Mouse (Mus musculus) stomach, embryonic 15.5 days (tissue): ENCODE results near the gene Ier2. TPM values are rescaled to one million over a fixed set of nuclear protein-coding genes. Genes with fewer than 3 reads are reported as not detected.

Experiments
- ATAC-seq: fragments of 200-750 bp; cut with Nextera tagmentation; 2 replicates; pipeline ENCODE4 v1.8.0; 2017; ENCODE audit warnings: low read depth, moderate number of reproducible peaks, moderate TSS enrichment; ENCODE audit not compliant: insufficient read depth, low FRiP score
- H3K27ac ChIP-seq: fragments of 300-500 bp; sonication (generic); 2 replicates; pipeline ENCODE4 v1.5.1; 2015; ENCODE audit warnings: mild to moderate bottlenecking, inconsistent platforms
- H3K27me3 ChIP-seq: fragments of 300-500 bp; sonication (generic); replicated peaks from 2 replicates; pipeline ENCODE4 v1.6.1; 2015; ENCODE audit warnings: inconsistent platforms
- H3K36me3 ChIP-seq: fragments of 300-500 bp; sonication (generic); 2 replicates; pipeline ENCODE4 v1.6.1; 2015; ENCODE audit warnings: inconsistent platforms
- H3K4me1 ChIP-seq: fragments of 300-500 bp; sonication (generic); 2 replicates; pipeline ENCODE4 v1.6.1; 2015; ENCODE audit warnings: inconsistent platforms
- H3K4me2 ChIP-seq: fragments of 300-500 bp; sonication (generic); 2 replicates; pipeline ENCODE4 v1.6.1; 2015; ENCODE audit warnings: mild to moderate bottlenecking, inconsistent platforms
- H3K4me3 ChIP-seq: fragments of 300-500 bp; sonication (generic); replicated peaks from 2 replicates; pipeline ENCODE4 v1.5.1; 2015; ENCODE audit warnings: inconsistent platforms
- H3K9ac ChIP-seq: fragments of 300-500 bp; sonication (generic); 2 replicates; pipeline ENCODE4 v1.6.1; 2015; ENCODE audit warnings: inconsistent platforms
- H3K9me3 ChIP-seq: fragments of 300-500 bp; sonication (generic); 2 replicates; pipeline ENCODE4 v1.6.1; 2016; ENCODE audit warnings: inconsistent platforms
- WGBS: fragments of 180-500 bp; shearing (Covaris S2); methylation state at CpG from one replicate; pipeline ENCODE4 v1.1.7; 2015; 5-methylcytosine and 5-hydroxymethylcytosine counted together
- polyA plus RNA-seq: library from polyadenylated mRNA; unstranded; fragments of >200 nt; fragmentation: Nextera tagmentation; extraction: Ambion mirVana; gene quantifications from 2 replicates; pipeline ENCODE4 v1.2.1, GENCODE M21; 2015

The Ier2 gene
- polyA plus RNA-seq, 1 experiment from 2014 or later: 86.4 TPM

GRCm38 (mm10) chr8:84641578-84642361 is 20.9 kb downstream of the Ier2 start:
- Histone ChIP-seq H3K4me3 (no peak overlapping the region), H3K4me2 (no peak overlapping the region), H3K9ac (no peak overlapping the region), H3K27me3 (no peaks in the 10 kb centered on the region), H3K9me3 (no peaks in the 10 kb centered on the region), H3K4me1 (peaks cover 10% of the 10 kb centered on the region; the same call in 1 of the 2 replicates), H3K27ac (no peak overlapping the region), H3K36me3 (no peaks in the 10 kb centered on the region)
- ATAC-seq: no peak
- 74% methylated on average over 1 of the region's 1 CpGs for WGBS

DNA sequence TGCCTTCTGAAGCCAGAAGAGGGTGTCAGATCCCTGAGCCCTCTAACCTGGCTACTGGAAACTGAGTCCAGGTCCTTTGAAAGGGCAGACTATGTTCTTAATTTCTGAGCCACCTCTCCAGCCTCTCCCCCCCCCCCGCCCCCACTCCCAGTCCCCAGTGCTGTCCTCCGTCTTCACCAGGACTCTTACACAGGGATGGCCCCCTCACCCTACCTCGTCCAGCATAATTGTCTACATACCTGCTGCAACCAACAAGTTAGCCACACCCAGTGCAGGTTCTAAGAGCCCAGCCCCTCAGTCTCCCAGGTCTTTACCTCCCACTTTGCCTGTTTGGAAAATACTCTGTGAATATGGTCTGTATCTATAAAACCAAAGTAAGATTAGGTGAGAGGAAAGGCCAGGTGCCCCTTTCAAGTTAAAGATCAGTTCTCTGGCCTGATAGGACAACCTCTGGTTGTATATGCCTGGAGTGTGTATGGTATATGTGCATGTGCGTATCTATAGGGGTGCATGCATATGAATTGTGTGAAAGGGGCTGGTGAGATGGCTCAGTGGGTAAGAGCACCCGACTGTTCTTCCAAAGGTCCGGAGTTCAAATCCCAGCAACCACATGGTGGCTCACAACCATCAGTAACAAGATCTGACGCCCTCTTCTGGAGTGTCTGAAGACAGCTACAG is 21.9 kb downstream of the Ier2 start:
- H3K4me2 ChIP-seq: no peak overlapping the region
- 71% methylated on average over 7 of the region's 7 CpGs for WGBS
- peaks cover 10% of the 10 kb centered on the region for H3K4me1 ChIP-seq
- no peak overlapping the region for H3K4me3 ChIP-seq
- no peak overlapping the region for H3K9ac ChIP-seq
- no peaks in the 10 kb centered on the region for H3K36me3 ChIP-seq
- no peaks in the 10 kb centered on the region for H3K9me3 ChIP-seq
- H3K27me3 ChIP-seq: no peaks in the 10 kb centered on the region
- ATAC-seq: no peak
- H3K27ac ChIP-seq: no peak overlapping the region

DNA sequence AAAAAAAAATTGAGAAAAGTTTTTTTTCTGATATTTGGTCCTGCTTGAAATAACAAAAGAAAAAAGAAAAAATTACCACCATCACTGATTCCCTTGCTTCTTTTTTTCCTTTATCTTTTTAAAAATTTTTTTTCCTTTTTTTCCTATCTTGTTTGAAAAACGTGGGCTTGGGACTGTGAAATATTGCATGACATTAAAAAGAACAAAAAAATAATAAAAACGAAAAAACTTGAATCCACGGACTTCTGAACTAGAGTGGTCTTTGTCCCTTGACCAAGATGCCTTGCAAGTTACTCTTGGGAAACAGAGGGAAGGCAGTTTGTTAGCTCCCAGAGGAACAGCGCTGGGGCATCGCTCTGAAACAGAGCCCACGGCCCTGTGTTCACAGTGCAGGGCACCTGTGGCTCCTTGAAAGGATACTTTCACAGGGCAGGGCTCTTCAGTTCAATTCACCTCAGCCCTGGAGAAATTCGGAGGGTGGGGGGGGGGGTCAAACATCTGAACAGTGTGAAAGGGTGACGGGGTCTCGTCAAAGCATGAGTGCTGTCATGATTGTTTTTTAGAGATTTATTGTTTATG is 22.6 kb downstream of the Ier2 start:
- H3K4me2 ChIP-seq: peak overlapping the region; percentile 58
- no peaks in the 10 kb centered on the region for H3K27me3 ChIP-seq
- 0 out of 2 replicates have a peak overlapping the region, but pooled peaks have one; percentile 22 for H3K27ac ChIP-seq
- no peaks in the 10 kb centered on the region for H3K36me3 ChIP-seq
- peaks cover 16% of the 10 kb centered on the region for H3K4me1 ChIP-seq
- WGBS: 30% methylated on average over 9 of the region's 9 CpGs
- no peak overlapping the region for H3K9ac ChIP-seq
- peak overlapping the region; percentile 50 for H3K4me3 ChIP-seq
- no peaks in the 10 kb centered on the region for H3K9me3 ChIP-seq
- no peak for ATAC-seq

GRCm38 (mm10) chr8:84639162-84640009 is 23.3 kb downstream of the Ier2 start:
- no peaks in the 10 kb centered on the region for H3K36me3 ChIP-seq
- no peaks in the 10 kb centered on the region for H3K9me3 ChIP-seq
- peak overlapping the region; percentile 55 for H3K4me3 ChIP-seq
- no peaks in the 10 kb centered on the region for H3K27me3 ChIP-seq
- ATAC-seq: peak; percentile 97
- H3K9ac ChIP-seq: 0 out of 2 replicates have a peak overlapping the region, but pooled peaks have one; percentile 60
- peak overlapping the region; percentile 92 for H3K27ac ChIP-seq
- H3K4me1 ChIP-seq: peaks cover 21% of the 10 kb centered on the region
- under 1% methylated on average over 88 of the region's 106 CpGs for WGBS
- peak overlapping the region; percentile 88 for H3K4me2 ChIP-seq

GRCm38 (mm10) chr8:84638555-84639161 is 24.0 kb downstream of the Ier2 start:
- no peak; the same call in 1 of the 2 replicates for ATAC-seq

GRCm38 (mm10) chr8:84637946-84638554 is 24.6 kb downstream of the Ier2 start:
- Histone ChIP-seq H3K27me3 (no peaks in the 10 kb centered on the region), H3K36me3 (no peaks in the 10 kb centered on the region), H3K9ac (peak overlapping the region; percentile 60; the same call in 1 of the 2 replicates), H3K9me3 (no peaks in the 10 kb centered on the region), H3K4me3 (peak overlapping the region; percentile 55), H3K27ac (peak overlapping the region; percentile 92), H3K4me2 (peak overlapping the region; percentile 88), H3K4me1 (peaks cover 21% of the 10 kb centered on the region)
- 41% methylated on average over 8 of the region's 8 CpGs for WGBS
- ATAC-seq: no peak

More at GRCm38 (mm10) chr8:84638555-84639161, 24.0 kb downstream of the Ier2 start:
- WGBS: under 1% methylated on average over 49 of the region's 52 CpGs
- Histone ChIP-seq H3K4me2 (peak overlapping the region; percentile 88), H3K9me3 (no peaks in the 10 kb centered on the region), H3K36me3 (no peaks in the 10 kb centered on the region), H3K4me1 (peaks cover 21% of the 10 kb centered on the region), H3K4me3 (peak overlapping the region; percentile 55), H3K9ac (peak overlapping the region; percentile 60), H3K27ac (peak overlapping the region; percentile 92), H3K27me3 (no peaks in the 10 kb centered on the region)

DNA sequence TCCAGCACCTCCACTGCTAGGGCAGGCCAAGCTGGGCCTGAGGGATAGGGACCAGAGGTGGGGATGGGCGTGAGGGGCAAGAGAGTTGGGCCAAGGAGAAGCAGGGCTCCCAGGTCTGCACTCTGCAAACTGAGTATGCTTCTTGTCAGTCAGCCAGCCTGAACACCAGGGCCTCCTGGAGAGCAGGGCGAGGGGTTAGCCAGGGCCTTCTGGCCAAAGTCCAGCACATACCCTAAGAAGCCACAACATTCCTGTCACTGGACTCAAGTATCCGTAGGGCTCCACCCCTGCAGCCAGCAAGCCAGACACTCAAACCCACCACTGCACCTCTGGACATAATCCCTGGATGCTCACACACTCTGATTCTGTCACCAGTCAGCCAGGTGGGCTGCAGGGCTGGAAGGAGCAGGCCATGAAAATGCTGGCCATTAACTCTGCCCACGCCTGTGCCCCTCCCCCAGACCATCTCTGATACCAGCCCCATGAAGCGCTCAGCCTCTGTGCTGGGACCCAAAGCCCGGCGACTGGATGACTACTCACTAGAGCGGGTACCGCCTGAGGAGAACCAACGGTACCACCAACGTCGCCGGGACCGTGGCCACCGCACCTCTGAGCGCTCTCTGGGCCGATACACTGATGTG is 26.5 kb downstream of the Ier2 start:
- ATAC-seq: no peak
- Histone ChIP-seq H3K9me3 (no peaks in the 10 kb centered on the region), H3K4me1 (peaks cover 21% of the 10 kb centered on the region), H3K36me3 (no peaks in the 10 kb centered on the region), H3K4me3 (no peak overlapping the region), H3K27me3 (no peaks in the 10 kb centered on the region), H3K9ac (no peak overlapping the region), H3K27ac (no peak overlapping the region), H3K4me2 (no peak overlapping the region)
- 80% methylated on average over 17 of the region's 17 CpGs for WGBS

DNA sequence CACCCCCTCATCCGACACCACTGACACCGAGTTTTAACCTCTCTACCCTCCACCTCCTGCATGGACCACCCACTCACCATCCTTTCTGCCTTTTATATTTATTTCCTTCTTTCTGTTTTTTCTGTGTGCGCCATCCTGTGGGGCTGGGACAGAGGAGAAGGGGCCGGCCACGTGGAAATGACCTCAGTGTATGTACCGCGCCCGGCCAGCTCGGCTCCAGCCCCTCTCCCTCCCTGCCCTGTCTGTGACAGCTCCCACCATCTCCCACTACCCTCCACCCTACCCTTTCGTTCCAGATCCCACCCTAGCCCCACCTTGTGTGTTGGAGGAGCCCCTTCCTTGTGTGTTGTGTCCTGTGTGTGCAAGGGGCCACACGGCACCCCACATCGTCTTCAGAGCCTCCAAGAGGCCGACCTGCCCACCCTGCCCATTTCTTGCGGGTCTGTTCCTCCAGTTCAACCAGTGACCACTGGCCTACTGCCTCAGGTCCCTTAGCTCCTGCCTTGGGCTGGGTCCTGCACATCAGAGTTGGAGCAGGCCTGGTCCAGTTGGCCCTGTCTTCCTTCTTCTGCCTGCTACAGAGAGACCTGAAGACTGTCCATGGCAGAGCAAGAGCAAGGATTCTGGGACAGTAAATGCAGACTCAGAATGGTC is 27.1 kb downstream of the Ier2 start:
- ATAC-seq: no peak
- Histone ChIP-seq H3K36me3 (no peaks in the 10 kb centered on the region), H3K4me3 (no peak overlapping the region), H3K27ac (no peak overlapping the region), H3K9ac (no peak overlapping the region), H3K27me3 (no peaks in the 10 kb centered on the region), H3K9me3 (no peaks in the 10 kb centered on the region), H3K4me2 (no peak overlapping the region), H3K4me1 (peaks cover 21% of the 10 kb centered on the region)
- 68% methylated on average over 14 of the region's 14 CpGs for WGBS

- H3K4me2 ChIP-seq: no peak overlapping the region
- no peaks in the 10 kb centered on the region for H3K27me3 ChIP-seq
- 67% methylated on average over 9 of the region's 9 CpGs for WGBS
- ATAC-seq: no peak
- H3K4me3 ChIP-seq: no peak overlapping the region
- no peaks in the 10 kb centered on the region for H3K9me3 ChIP-seq
- H3K4me1 ChIP-seq: peaks cover 19% of the 10 kb centered on the region
- no peak overlapping the region for H3K27ac ChIP-seq
- H3K36me3 ChIP-seq: no peaks in the 10 kb centered on the region
- H3K9ac ChIP-seq: no peak overlapping the region
Measured at GRCm38 (mm10) chr8:84634849-84635304, 27.8 kb downstream of the Ier2 start.
